Mouse (Mus musculus): ENCODE results near the gene Clip4. TPM values are rescaled to one million over a fixed set of nuclear protein-coding genes. Genes with fewer than 3 reads are reported as not detected.

The Clip4 gene
- polyA plus RNA-seq (2012; rRNA removed): 2.6 and 3.6 TPM in 2 replicates

GRCm38 (mm10) chr17:71768173-71768572 lies at the start of gene Clip4:
Gene Clip4, plus strand, starts transcription at chr17:71768473.

GRCm38 (mm10) chr17:71752831-71753230 lies 15.4 kb upstream of the Clip4 start, which contains the start of gene Pcare:
Gene Pcare, minus strand, starts transcription at chr17:71752894.

Other genes starting within 250 kb of the Clip4 start
- 0.01 and 0.14 TPM in 2 replicates for gene Ndc80, start 241.6 kb upstream of the Clip4 start, polyA plus RNA-seq (2012; rRNA removed)
- gene Spdya, start 216.4 kb upstream of the Clip4 start, polyA plus RNA-seq (2012; rRNA removed): 0.04 TPM in 1 of 2 replicates, not detected in the other
- 1.0 and 1.6 TPM in 2 replicates for gene Wdr43, start 152.6 kb upstream of the Clip4 start, polyA plus RNA-seq (2012; rRNA removed)
- gene Togaram2, start 95.2 kb upstream of the Clip4 start, polyA plus RNA-seq (2012; rRNA removed): 0.35 and 0.95 TPM in 2 replicates
- not detected in 2 replicates for gene Pcare, start 15.6 kb upstream of the Clip4 start, polyA plus RNA-seq (2012; rRNA removed)

All from stomach, adult 2 months (tissue).